ENCODE assay signal across 9 mouse cellular contexts in the genomic region with DNA sequence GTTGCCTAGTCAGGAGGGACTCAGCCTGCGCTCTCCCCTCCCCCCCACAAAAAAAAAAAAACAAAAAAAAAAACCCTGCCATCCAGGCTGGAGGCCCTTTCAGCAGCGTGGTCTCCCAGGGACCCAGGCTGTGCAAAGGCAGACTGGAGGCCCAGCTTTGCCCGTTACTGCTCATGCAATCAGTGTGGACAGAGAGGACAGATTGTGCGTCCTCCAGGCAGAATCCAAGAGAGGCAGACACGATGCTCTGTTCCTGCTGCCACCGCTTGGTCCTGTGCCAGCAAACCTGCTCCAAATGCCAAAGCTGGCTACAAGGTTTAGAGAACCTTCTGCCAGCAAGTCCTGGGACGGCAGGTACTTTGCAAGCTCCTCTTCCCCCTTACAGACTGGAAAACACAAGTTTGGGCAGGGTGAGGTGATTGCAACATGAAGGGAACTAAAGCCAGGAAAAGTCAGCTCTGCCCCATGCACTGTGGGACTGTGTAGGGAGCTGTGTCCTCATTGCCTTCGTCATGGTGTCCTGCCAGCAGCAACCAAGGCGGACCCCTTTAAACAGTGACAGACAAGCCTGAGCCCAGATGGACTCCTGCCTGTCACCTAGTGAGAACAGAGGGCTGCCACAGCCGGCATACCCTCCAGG. TPM values are rescaled to one million over a fixed set of nuclear protein-coding genes. Genes with fewer than 3 reads are reported as not detected.
DNase-seq lines count a peak whose midpoint lies in the region; ATAC-seq lines count a peak whose summit lies in the region.
"Had no signal": no experiment of that assay in that cellular context is flagged by ENCODE, and none has a peak within 500 bp of the region (broad histone marks: within the 10 kb centered on the region; RNA-seq: fewer than 3 reads in every experiment).

No protein-coding gene starts in this region.

- H3K27ac ChIP-seq in hindbrain, embryonic 14.5 days = peak overlapping the region; percentile 22; the same call in 1 of the 2 replicates
- peak overlapping the region; percentile 35; the same call in 1 of the 2 replicates for H3K27ac ChIP-seq in midbrain, embryonic 16.5 days (ENCODE audit: low read length)
- H3K27ac ChIP-seq: heart, embryonic 15.5 days had no signal

- no peaks in the 10 kb centered on the region for H3K27me3 ChIP-seq in hindbrain, embryonic 14.5 days (ENCODE audit: control insufficient read depth, insufficient read depth, low read length)
- no peaks in the 10 kb centered on the region for H3K27me3 ChIP-seq in midbrain, embryonic 16.5 days (ENCODE audit: control insufficient read depth, insufficient read depth, low read depth, low read length)

- ATAC-seq in hindbrain, embryonic 14.5 days (ENCODE audit: low FRiP score) = 0 out of 2 replicates have a peak, but pooled peaks have one; percentile 46
- ATAC-seq in midbrain, embryonic 16.5 days = no peak

- H3K9ac ChIP-seq in hindbrain, embryonic 14.5 days = no peak overlapping the region
- no peak overlapping the region for H3K9ac ChIP-seq in midbrain, embryonic 16.5 days (ENCODE audit: low read depth, low read length)
- H3K9ac ChIP-seq: heart, embryonic 15.5 days had no signal

- no peak overlapping the region for H3K4me2 ChIP-seq in hindbrain, embryonic 14.5 days (replicated peaks)
- H3K4me2 ChIP-seq in midbrain, embryonic 16.5 days (ENCODE audit: low read length) = no peak overlapping the region
- H3K4me2 ChIP-seq: heart, embryonic 15.5 days had no signal

- H3K4me1 ChIP-seq in hindbrain, embryonic 14.5 days (replicated peaks; ENCODE audit: control insufficient read depth, insufficient read depth, low read length) = no peaks in the 10 kb centered on the region; the same call in 1 of the 2 replicates
- peaks cover 3% of the 10 kb centered on the region; the same call in 1 of the 2 replicates for H3K4me1 ChIP-seq in midbrain, embryonic 16.5 days (ENCODE audit: control insufficient read depth, insufficient read depth, low read length)

- peak; percentile 64 for DNase-seq in adrenal gland, adult (ENCODE audit: inconsistent age in 2 of 2, low spot score in 1 of 2)
- no peak for DNase-seq in adrenal gland, adult 8-10 months
- peak; percentile 37 to 69 for DNase-seq in lung, adult 18-20 months
- no peak for DNase-seq in lung, postnatal 14 days
- peak; percentile 64 for DNase-seq in hindbrain, embryonic 14.5 days (ENCODE audit: low spot score)
- no peak for DNase-seq in thymus, postnatal 36 days
- DNase-seq in heart, adult 8-10 months (ENCODE audit: low spot score) = no peak

- H3K9me3 ChIP-seq in hindbrain, embryonic 14.5 days (ENCODE audit: control insufficient read depth, low read length) = no peaks in the 10 kb centered on the region
- H3K9me3 ChIP-seq in midbrain, embryonic 16.5 days (replicated peaks; ENCODE audit: control insufficient read depth, low read length, poor library complexity, severe bottlenecking) = no peaks in the 10 kb centered on the region
- H3K9me3 ChIP-seq: heart, embryonic 15.5 days had no signal

- WGBS in hindbrain, embryonic 14.5 days = 38% methylated on average over 10 of the region's 10 CpGs
- 52% methylated on average over 10 of the region's 10 CpGs for WGBS in midbrain, embryonic 16.5 days

- H3K36me3 ChIP-seq in hindbrain, embryonic 14.5 days (replicated peaks; ENCODE audit: control insufficient read depth, insufficient read depth) = no peaks in the 10 kb centered on the region
- no peaks in the 10 kb centered on the region for H3K36me3 ChIP-seq in midbrain, embryonic 16.5 days (ENCODE audit: control insufficient read depth, insufficient read depth, low read length)
- H3K36me3 ChIP-seq: heart, embryonic 15.5 days had no signal

- H3K4me3 ChIP-seq in hindbrain, embryonic 14.5 days (replicated peaks; ENCODE audit: low read length) = no peak overlapping the region
- H3K4me3 ChIP-seq in midbrain, embryonic 16.5 days (ENCODE audit: low read depth, low read length) = no peak overlapping the region
- H3K4me3 ChIP-seq: heart, embryonic 15.5 days had no signal

RNA-seq across cellular contexts. Expression of a gene that starts 15.4 kb away (rescaled TPM):
- total RNA-seq in adrenal gland, adult 8-10 months (2022) = 10 to 100 TPM in 2 of 4 experiments, 1 to 10 TPM in 2; 5.7 to 16.5 (median 9.4) TPM
- polyA plus RNA-seq in hindbrain, embryonic 14.5 days (2014; fragmentation: Nextera tagmentation; extraction: Ambion mirVana) = 11.3 and 13.7 TPM in 2 replicates
- polyA plus RNA-seq in midbrain, embryonic 16.5 days (2015; fragmentation: Nextera tagmentation; extraction: Ambion mirVana) = 11.0 and 11.8 TPM in 2 replicates
- total RNA-seq in heart, adult 8-10 months (2022) = under 1 TPM in 3 of 4 experiments, not detected in 1; 0.50 to 0.80 (median 0.78) TPM

Comparison
In these comparisons a context has a peak if more than half of its experiments do, and no peak if none do; other contexts are left out.
1. DNase-seq: peak in adrenal gland, adult (2 of 2), lung, adult 18-20 months (2 of 2) and hindbrain, embryonic 14.5 days (single experiment); none in adrenal gland, adult 8-10 months (single experiment), lung, postnatal 14 days (single experiment), thymus, postnatal 36 days (0 of 2) and heart, adult 8-10 months (single experiment).